Mouse (Mus musculus) heart, postnatal 0 days (tissue): Measurements from ENCODE around the gene Vmp1. TPM values are rescaled to one million over a fixed set of nuclear protein-coding genes. Genes with fewer than 3 reads are reported as not detected.

Experiments used
- ATAC-seq: fragments of 200-750 bp; cut with Nextera tagmentation; 2 replicates; pipeline ENCODE4 v1.8.0; 2017; ENCODE audit warnings: low read depth, moderate number of reproducible peaks, moderate library complexity; ENCODE audit not compliant: insufficient read depth
- DNase-seq: peaks from one replicate; pipeline ENCODE4 v3.0.0-alpha.2; 2016; ENCODE audit warnings: low spot score
- H3K27ac ChIP-seq: fragments of 300-500 bp; sonication (generic); 2 replicates; pipeline ENCODE4 v1.5.1; 2014; ENCODE audit warnings: low read depth, mild to moderate bottlenecking
- H3K27me3 ChIP-seq: fragments of 300-500 bp; sonication (generic); 2 replicates; pipeline ENCODE4 v1.6.1; 2014; ENCODE audit warnings: low read length, mixed read lengths; ENCODE audit not compliant: control insufficient read depth, insufficient read depth
- H3K36me3 ChIP-seq: fragments of 300-500 bp; sonication (generic); replicated peaks from 2 replicates; pipeline ENCODE4 v1.6.1; 2014; ENCODE audit warnings: low read length, mixed read lengths; ENCODE audit not compliant: control insufficient read depth, insufficient read depth
- H3K4me1 ChIP-seq: fragments of 300-500 bp; sonication (generic); 2 replicates; pipeline ENCODE4 v1.6.1; 2014; ENCODE audit warnings: antibody characterized with exemption; ENCODE audit not compliant: control insufficient read depth, insufficient read depth
- H3K4me2 ChIP-seq: fragments of 300-500 bp; sonication (generic); 2 replicates; pipeline ENCODE4 v1.6.1; 2014; ENCODE audit warnings: low read depth, mild to moderate bottlenecking, low read length, moderate library complexity
- H3K4me3 ChIP-seq: fragments of 300-500 bp; sonication (generic); 2 replicates; pipeline ENCODE4 v1.5.1; 2014; ENCODE audit warnings: low read depth, low read length
- H3K9ac ChIP-seq: fragments of 300-500 bp; sonication (generic); replicated peaks from 2 replicates; pipeline ENCODE4 v1.6.1; 2014; ENCODE audit warnings: low read depth, low read length, mixed read lengths
- H3K9me3 ChIP-seq: fragments of 300-500 bp; sonication (generic); replicated peaks from 2 replicates; pipeline ENCODE4 v1.6.1; 2016; ENCODE audit warnings: low read length; ENCODE audit not compliant: control insufficient read depth
- CTCF ChIP-seq: IDR thresholded peaks from 2 replicates; pipeline ENCODE4 v1.5.1; 2016; ENCODE audit warnings: antibody characterized with exemption, control low read depth, low read depth
- EP300 ChIP-seq: IDR thresholded peaks from 2 replicates; pipeline ENCODE4 v1.6.1; 2016; ENCODE audit warnings: antibody characterized with exemption, low read depth
- WGBS: fragments of 180-500 bp; shearing (Covaris S2); extraction: QIAGEN DNeasy Blood & Tissue Kit; methylation state at CpG from one replicate; pipeline ENCODE4 v1.1.7; 2014; 5-methylcytosine and 5-hydroxymethylcytosine counted together
- polyA plus RNA-seq: library from polyadenylated mRNA; unstranded; fragments of >200 nt; fragmentation: Nextera tagmentation; extraction: Ambion mirVana; gene quantifications from 2 replicates; pipeline ENCODE4 v1.2.1, GENCODE M21; 2015
- total RNA-seq: library from RNA; depleted of rRNA; stranded (reverse); fragments of >200 nt; gene quantifications from 2 replicates; pipeline ENCODE4 v1.2.3, GENCODE M21; 2014; ENCODE audit warnings: low replicate concordance

Gene Vmp1
- total and polyA plus RNA-seq, 2 experiments from 2014 or later: 48.9 to 77.9 TPM

DNA sequence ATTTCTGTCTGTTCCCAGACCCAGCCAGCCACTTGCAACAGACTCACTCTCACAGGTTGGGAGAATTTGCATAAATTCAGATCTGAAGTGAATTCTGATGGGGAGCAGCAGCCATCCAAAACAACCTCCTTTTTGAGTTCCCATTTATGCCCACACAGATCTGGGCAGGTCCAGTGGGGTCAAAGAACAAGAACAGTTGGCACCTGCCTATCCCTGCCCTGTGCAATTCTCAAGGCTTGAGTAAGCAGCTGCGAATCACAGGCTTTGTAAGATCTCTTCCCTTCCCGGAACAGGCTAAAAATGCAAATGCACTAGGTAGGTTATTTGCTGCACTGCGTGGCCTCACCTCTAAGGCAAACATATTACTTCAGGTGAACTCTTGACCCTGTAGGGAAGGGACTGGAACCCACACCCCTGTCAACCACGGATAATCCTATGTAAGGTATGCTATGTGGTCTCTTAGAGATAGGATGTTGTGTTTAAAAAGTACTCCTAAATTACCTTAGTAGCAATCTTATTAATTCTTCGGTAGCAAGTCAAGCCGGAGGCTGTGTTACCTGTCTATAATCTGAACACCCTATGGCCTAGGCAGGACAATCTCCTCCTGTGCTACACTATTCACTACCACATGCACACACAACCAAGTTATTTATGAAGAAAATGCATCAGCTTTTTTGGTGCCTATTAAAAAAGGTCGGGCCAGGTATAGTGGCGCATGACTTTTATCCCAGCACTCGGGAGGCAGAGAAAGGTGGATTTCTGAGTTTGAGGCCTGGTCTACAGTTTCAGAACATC lies 103.1 kb downstream of the Vmp1 start:
- Histone ChIP-seq H3K4me2 (peak overlapping the region; percentile 44), H3K36me3 (no peaks in the 10 kb centered on the region), H3K9ac (0 out of 2 replicates have a peak overlapping the region, but pooled peaks have one; percentile 39), H3K4me1 (peaks cover 37% of the 10 kb centered on the region), H3K9me3 (no peaks in the 10 kb centered on the region), H3K27me3 (no peaks in the 10 kb centered on the region), H3K27ac (peak overlapping the region; percentile 73), H3K4me3 (no peak overlapping the region)
- DNase-seq (no peak), ATAC-seq (no peak)
- 83% methylated on average over 9 of the region's 9 CpGs for WGBS
- TF ChIP-seq CTCF: no peak
- TF ChIP-seq EP300: no peak

- WGBS: 72% methylated on average over 10 of the region's 10 CpGs
- Histone ChIP-seq H3K27me3 (no peaks in the 10 kb centered on the region), H3K9ac (no peak overlapping the region), H3K36me3 (no peaks in the 10 kb centered on the region), H3K9me3 (no peaks in the 10 kb centered on the region), H3K4me2 (no peak overlapping the region), H3K4me3 (no peak overlapping the region), H3K27ac (peak overlapping the region; percentile 70; the same call in 1 of the 2 replicates), H3K4me1 (peaks cover 34% of the 10 kb centered on the region)
- ATAC-seq (no peak), DNase-seq (no peak)
- TF ChIP-seq EP300: no peak
- no peak for TF ChIP-seq CTCF
These were observed 103.8 kb downstream of the Vmp1 start for GRCm38 (mm10) chr11:86579731-86580318.

DNA sequence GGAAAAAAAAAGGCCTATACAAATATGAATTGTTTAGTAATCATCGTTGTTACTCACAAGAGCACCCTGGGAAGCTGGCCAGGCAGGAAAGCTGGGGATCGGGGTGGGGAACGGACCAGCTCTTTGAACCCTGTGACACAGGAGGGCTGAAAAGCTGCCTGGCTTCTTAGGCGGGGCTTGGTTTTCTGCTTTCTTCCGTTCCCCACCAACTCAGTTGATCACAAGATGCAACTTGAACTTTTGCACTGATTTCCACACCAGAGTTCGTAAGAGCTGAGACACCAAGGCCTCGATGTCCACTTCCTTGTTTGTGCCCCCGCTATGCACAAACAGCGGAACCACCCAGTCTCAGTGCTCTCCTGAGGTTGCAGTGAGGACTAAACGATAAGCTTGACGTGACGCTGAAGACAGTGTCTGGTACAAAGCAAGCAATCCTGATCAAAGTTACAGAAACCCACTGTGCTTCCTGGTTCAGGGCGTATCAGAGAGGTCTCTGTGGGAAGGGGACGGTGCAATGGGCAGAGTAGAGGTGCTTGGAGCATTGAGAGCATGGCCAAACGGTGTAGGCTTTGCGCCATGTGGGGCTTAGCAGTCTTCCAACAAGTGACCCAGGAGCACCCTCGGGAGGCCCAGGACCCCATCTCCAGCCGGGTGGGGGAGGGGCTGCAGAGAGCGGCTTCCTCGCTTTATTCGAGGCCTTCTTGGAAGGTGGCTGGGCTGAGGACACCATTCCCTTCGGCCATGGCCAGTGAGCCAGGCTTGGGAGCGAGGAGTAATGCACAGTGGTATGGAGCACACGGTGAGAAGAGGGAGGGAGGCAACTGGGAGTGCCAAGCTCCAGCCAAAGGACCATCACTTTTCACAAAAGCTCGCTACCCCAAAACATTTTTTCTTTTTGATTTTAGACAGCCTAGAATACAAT lies 104.6 kb downstream of the Vmp1 start:
- H3K9me3 ChIP-seq: no peaks in the 10 kb centered on the region
- 56% methylated on average over 25 of the region's 25 CpGs for WGBS
- peak overlapping the region; percentile 70 for H3K27ac ChIP-seq
- H3K4me1 ChIP-seq: peaks cover 26% of the 10 kb centered on the region
- no peak overlapping the region for H3K4me3 ChIP-seq
- no peak for ATAC-seq
- no peaks in the 10 kb centered on the region for H3K27me3 ChIP-seq
- TF ChIP-seq EP300: no peak
- TF ChIP-seq CTCF: no peak
- DNase-seq: no peak
- no peak overlapping the region for H3K9ac ChIP-seq
- no peak overlapping the region for H3K4me2 ChIP-seq
- no peaks in the 10 kb centered on the region for H3K36me3 ChIP-seq

DNA sequence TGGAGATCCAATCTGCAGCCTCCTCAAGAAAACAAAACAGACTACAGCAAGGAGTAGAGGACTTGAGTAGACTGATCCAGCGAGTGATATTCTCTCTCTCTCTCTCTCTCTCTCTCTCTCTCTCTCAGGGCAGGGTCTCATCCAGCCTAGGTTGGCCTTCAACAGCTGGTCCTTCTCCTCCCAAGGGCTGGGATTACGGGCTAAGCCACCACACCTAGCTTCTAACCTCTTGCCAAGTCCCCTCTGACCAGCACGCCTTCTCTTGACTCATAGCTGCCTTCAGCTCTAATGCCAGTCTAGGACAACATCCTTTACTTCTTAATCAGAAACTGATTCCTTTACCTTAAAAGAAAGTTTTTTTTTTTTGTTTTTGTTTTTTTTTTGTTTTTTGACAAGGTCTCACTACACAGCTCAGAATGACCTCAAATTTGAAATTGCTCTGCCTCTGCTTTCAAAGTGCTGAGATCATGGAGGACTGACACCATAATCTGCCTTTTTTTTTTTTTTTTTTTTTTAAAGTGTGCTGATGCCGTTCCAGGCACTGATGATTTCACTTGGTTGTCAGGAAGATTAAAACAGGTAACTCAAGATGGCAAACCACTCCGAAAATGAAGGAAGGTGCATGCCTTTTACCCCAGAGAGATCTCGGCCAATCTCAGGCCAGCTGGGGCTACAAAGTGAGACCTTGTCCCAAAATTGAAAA lies 105.4 kb downstream of the Vmp1 start:
- Histone ChIP-seq H3K27me3 (no peaks in the 10 kb centered on the region), H3K9me3 (no peaks in the 10 kb centered on the region), H3K4me2 (no peak overlapping the region), H3K4me3 (no peak overlapping the region), H3K36me3 (no peaks in the 10 kb centered on the region), H3K4me1 (peaks cover 24% of the 10 kb centered on the region), H3K9ac (no peak overlapping the region), H3K27ac (peak overlapping the region; percentile 70)
- DNase-seq: no peak
- no peak for TF ChIP-seq CTCF
- no peak for TF ChIP-seq EP300
- ATAC-seq: no peak
- 72% methylated on average over 6 of the region's 6 CpGs for WGBS

DNA sequence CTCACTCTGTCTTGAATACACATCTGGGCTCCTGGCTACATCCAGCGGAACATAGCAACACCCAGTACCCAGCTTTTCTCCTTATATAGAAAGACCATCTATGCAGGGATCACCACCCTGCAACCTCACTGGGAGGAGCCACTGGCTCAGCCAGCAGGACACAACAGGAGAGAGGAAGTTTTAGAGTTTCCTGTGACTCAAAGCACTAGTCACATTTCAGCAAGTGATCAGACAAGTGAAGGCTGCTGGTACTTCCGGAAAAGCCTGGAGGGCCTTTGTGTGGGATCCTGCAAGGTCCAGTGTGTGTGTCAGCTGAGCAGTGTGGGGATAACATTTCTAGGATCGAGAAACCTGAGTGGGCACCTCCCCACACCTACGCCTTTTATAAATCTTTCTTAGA lies 106.4 kb downstream of the Vmp1 start:
- H3K4me3 ChIP-seq: no peak overlapping the region
- ATAC-seq (peak; percentile 62), DNase-seq (peak; percentile 85)
- H3K9me3 ChIP-seq: no peaks in the 10 kb centered on the region
- no peak for TF ChIP-seq CTCF
- no peak for TF ChIP-seq EP300
- peaks cover 24% of the 10 kb centered on the region for H3K4me1 ChIP-seq
- no peaks in the 10 kb centered on the region for H3K27me3 ChIP-seq
- no peak overlapping the region for H3K4me2 ChIP-seq
- no peaks in the 10 kb centered on the region for H3K36me3 ChIP-seq
- H3K9ac ChIP-seq: no peak overlapping the region
- peak overlapping the region; percentile 68 for H3K27ac ChIP-seq
- WGBS: 35% methylated on average over 4 of the region's 4 CpGs
